Mouse (Mus musculus) midbrain, postnatal 0 days (tissue): ENCODE measurements at regions not wholly inside any gene's neighbourhood (a gene's known extent, or its start where the extent isn't known, plus 50 kb on each side); places are given as distances from the start of the nearest gene placed in this dataset.
A peak's percentile ranks its signal among the peaks of the same experiment; 100 is the strongest.

Source experiments
- ATAC-seq: fragments of 200-750 bp; cut with Nextera tagmentation; 2 replicates; pipeline ENCODE4 v1.8.0; 2017; ENCODE audit warnings: moderate number of reproducible peaks, mild to moderate bottlenecking, moderate TSS enrichment, moderate library complexity; ENCODE audit not compliant: low FRiP score
- DNase-seq: peaks from one replicate; pipeline ENCODE4 v3.0.0-alpha.2; 2015; ENCODE audit warnings: low spot score
- H3K27ac ChIP-seq: fragments of 300-500 bp; sonication (generic); 2 replicates; pipeline ENCODE4 v1.5.1; 2014; ENCODE audit warnings: low read depth, mild to moderate bottlenecking, low read length, mixed read lengths
- H3K27me3 ChIP-seq: fragments of 300-500 bp; sonication (generic); 2 replicates; pipeline ENCODE4 v1.6.1; 2014; ENCODE audit warnings: low read length, control low read depth, mixed read lengths; ENCODE audit not compliant: insufficient read depth
- H3K36me3 ChIP-seq: fragments of 300-500 bp; sonication (generic); 2 replicates; pipeline ENCODE4 v1.6.1; 2014; ENCODE audit warnings: low read length, control low read depth, mixed read lengths; ENCODE audit not compliant: insufficient read depth
- H3K4me1 ChIP-seq: fragments of 300-500 bp; sonication (generic); 2 replicates; pipeline ENCODE4 v1.6.1; 2014; ENCODE audit warnings: mild to moderate bottlenecking, control low read depth, antibody characterized with exemption, low read length, mixed read lengths; ENCODE audit not compliant: insufficient read depth
- H3K4me2 ChIP-seq: fragments of 300-500 bp; sonication (generic); 2 replicates; pipeline ENCODE4 v1.6.1; 2014; ENCODE audit warnings: low read depth, mild to moderate bottlenecking, low read length, mixed read lengths; ENCODE audit not compliant: poor library complexity, severe bottlenecking
- H3K4me3 ChIP-seq: fragments of 300-500 bp; sonication (generic); 2 replicates; pipeline ENCODE4 v1.5.1; 2014; ENCODE audit warnings: low read depth, mild to moderate bottlenecking, low read length, moderate library complexity
- H3K9ac ChIP-seq: fragments of 300-500 bp; sonication (generic); replicated peaks from 2 replicates; pipeline ENCODE4 v1.6.1; 2014; ENCODE audit warnings: mild to moderate bottlenecking, low read length, moderate library complexity, mixed read lengths; ENCODE audit not compliant: poor library complexity, severe bottlenecking
- H3K9me3 ChIP-seq: fragments of 300-500 bp; sonication (generic); 2 replicates; pipeline ENCODE4 v1.6.1; 2016; ENCODE audit warnings: low read length, control low read depth
- CTCF ChIP-seq: IDR thresholded peaks from 2 replicates; pipeline ENCODE4 v1.5.1; 2016; ENCODE audit warnings: antibody characterized with exemption, mild to moderate bottlenecking
- WGBS: fragments of 180-500 bp; shearing (Covaris S2); extraction: QIAGEN DNeasy Blood & Tissue Kit; methylation state at CpG from one replicate; pipeline ENCODE4 v1.1.7; 2014; 5-methylcytosine and 5-hydroxymethylcytosine counted together

GRCm38 (mm10) chr6:8893665-8894064, 54.6 kb upstream of the Nxph1 start:
- TF ChIP-seq CTCF, result peak; percentile 30
- H3K9me3 ChIP-seq, result no peaks in the 10 kb centered on the region
- 81% methylated on average over 4 of the region's 4 CpGs for WGBS

GRCm38 (mm10) chr6:8896097-8896496, 52.1 kb upstream of the Nxph1 start:
- no peak for TF ChIP-seq CTCF
- no peak for ATAC-seq
- Histone ChIP-seq H3K9me3 (no peaks in the 10 kb centered on the region), H3K9ac (no peak overlapping the region), H3K4me2 (no peak overlapping the region), H3K36me3 (no peaks in the 10 kb centered on the region), H3K4me3 (no peak overlapping the region), H3K4me1 (no peaks in the 10 kb centered on the region), H3K27ac (no peak overlapping the region), H3K27me3 (no peaks in the 10 kb centered on the region)
- DNase-seq, result no peak
- 82% methylated on average over 4 of the region's 4 CpGs for WGBS

More at GRCm38 (mm10) chr6:8893665-8894064, 54.6 kb upstream of the Nxph1 start:
- Histone ChIP-seq H3K9ac (no peak overlapping the region), H3K27ac (no peak overlapping the region), H3K4me3 (no peak overlapping the region), H3K4me1 (no peaks in the 10 kb centered on the region), H3K4me2 (no peak overlapping the region), H3K27me3 (no peaks in the 10 kb centered on the region), H3K36me3 (no peaks in the 10 kb centered on the region)
- no peak for DNase-seq
- ATAC-seq, result no peak

GRCm38 (mm10) chr6:8896822-8897221, 51.4 kb upstream of the Nxph1 start:
- no peaks in the 10 kb centered on the region for H3K36me3 ChIP-seq
- no peak overlapping the region for H3K27ac ChIP-seq
- H3K4me1 ChIP-seq, result no peaks in the 10 kb centered on the region
- peak; percentile 22 for DNase-seq
- TF ChIP-seq CTCF, result no peak
- no peak overlapping the region for H3K4me2 ChIP-seq
- H3K4me3 ChIP-seq, result no peak overlapping the region
- no peaks in the 10 kb centered on the region for H3K9me3 ChIP-seq
- whole genome bisulfite sequencing, result 26% methylated on average over 5 of the region's 5 CpGs
- peak; percentile 47 for ATAC-seq
- H3K9ac ChIP-seq, result no peak overlapping the region
- H3K27me3 ChIP-seq, result no peaks in the 10 kb centered on the region

GRCm38 (mm10) chr6:8897334-8897733, 50.9 kb upstream of the Nxph1 start:
- no peaks in the 10 kb centered on the region for H3K27me3 ChIP-seq
- 24% methylated on average over 7 of the region's 7 CpGs for WGBS
- H3K9ac ChIP-seq, result no peak overlapping the region
- no peak for TF ChIP-seq CTCF
- H3K4me2 ChIP-seq, result no peak overlapping the region
- H3K36me3 ChIP-seq, result no peaks in the 10 kb centered on the region
- peak; percentile 66 for DNase-seq
- no peak overlapping the region for H3K4me3 ChIP-seq
- ATAC-seq, result peak; percentile 64; the same call in 1 of the 2 replicates
- H3K4me1 ChIP-seq, result no peaks in the 10 kb centered on the region
- H3K27ac ChIP-seq, result no peak overlapping the region
- no peaks in the 10 kb centered on the region for H3K9me3 ChIP-seq

GRCm38 (mm10) chr6:8898268-8898667, 50.0 kb upstream of the Nxph1 start:
- Histone ChIP-seq H3K4me1 (no peaks in the 10 kb centered on the region), H3K9ac (no peak overlapping the region), H3K27me3 (no peaks in the 10 kb centered on the region), H3K9me3 (no peaks in the 10 kb centered on the region), H3K27ac (no peak overlapping the region), H3K36me3 (no peaks in the 10 kb centered on the region), H3K4me3 (no peak overlapping the region), H3K4me2 (no peak overlapping the region)
- no peak for TF ChIP-seq CTCF
- ATAC-seq, result no peak
- DNase-seq, result no peak
- 63% methylated on average over 3 of the region's 3 CpGs for WGBS
